Mouse (Mus musculus): ENCODE results near the gene Akain1.

GRCm38 (mm10) chr17:69479261-69479660, 40.1 kb downstream of the Akain1 start:
- TF ChIP-seq POLR2A (IDR thresholded peaks at IDR 0.05; ENCODE audit: borderline replicate concordance, low read depth, low read length), result no peak
- no peak for TF ChIP-seq CTCF (IDR thresholded peaks at IDR 0.05; ENCODE audit: low read depth, low read length)
